Mouse (Mus musculus) lung, adult 18-20 months (tissue): Measurements from ENCODE around the gene Actl6b.

Source experiments
- DNase-seq, 2 experiments: peaks; one replicate each; pipeline ENCODE4 v3.0.0; 2022; ENCODE audit warnings: mixed read lengths in 2 of 2

The Actl6b gene

GRCm38 (mm10) chr5:137529221-137529995 is 23.9 kb upstream of the Actl6b start:
- DNase-seq = no peak

GRCm38 (mm10) chr5:137530075-137530474 is 23.2 kb upstream of the Actl6b start:
- no peak for DNase-seq

DNA sequence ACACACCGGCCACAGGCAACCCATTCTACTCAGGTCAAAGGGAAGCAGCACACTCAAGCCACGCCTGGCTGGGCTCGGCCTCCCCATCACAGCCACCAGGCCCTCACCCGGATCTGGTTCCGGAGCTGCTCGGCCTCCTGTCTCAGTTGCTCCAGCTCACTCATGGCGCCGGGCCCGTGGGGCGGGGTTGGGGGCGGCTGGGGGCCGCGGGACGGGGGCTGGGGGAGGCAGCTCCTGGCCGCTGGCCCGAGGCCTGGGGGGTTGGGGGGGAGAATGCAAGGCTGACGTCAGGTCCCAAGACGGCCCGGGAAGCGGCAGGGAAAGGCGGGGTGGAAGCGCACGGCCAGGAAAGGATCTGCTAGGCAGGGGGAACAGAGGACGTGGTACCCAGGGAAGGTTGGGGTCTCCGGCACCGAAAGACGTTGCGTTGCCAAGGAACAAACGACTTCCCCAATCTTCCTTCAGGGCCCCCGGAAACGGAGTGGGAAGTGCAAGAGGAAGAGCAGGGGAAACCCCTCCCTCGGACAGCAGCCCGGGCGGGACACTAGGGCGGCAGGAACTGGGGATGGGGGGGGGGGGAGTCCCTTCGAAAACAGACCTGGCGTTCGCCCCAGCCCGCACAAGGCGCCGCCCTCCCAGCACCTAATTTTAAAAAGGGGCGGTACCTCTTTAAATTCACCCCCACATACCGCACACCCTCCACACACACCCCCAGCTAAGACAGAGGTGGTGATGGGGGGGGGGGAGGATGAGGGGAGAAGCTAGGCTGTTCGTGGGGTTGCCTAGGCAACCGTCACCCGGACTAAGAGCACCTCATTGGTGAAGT is 22.5 kb upstream of the Actl6b start:
- peak; percentile 74 to 76 for DNase-seq

GRCm38 (mm10) chr5:137531414-137532130 is 21.7 kb upstream of the Actl6b start:
- DNase-seq = peak; percentile 62 to 63

DNA sequence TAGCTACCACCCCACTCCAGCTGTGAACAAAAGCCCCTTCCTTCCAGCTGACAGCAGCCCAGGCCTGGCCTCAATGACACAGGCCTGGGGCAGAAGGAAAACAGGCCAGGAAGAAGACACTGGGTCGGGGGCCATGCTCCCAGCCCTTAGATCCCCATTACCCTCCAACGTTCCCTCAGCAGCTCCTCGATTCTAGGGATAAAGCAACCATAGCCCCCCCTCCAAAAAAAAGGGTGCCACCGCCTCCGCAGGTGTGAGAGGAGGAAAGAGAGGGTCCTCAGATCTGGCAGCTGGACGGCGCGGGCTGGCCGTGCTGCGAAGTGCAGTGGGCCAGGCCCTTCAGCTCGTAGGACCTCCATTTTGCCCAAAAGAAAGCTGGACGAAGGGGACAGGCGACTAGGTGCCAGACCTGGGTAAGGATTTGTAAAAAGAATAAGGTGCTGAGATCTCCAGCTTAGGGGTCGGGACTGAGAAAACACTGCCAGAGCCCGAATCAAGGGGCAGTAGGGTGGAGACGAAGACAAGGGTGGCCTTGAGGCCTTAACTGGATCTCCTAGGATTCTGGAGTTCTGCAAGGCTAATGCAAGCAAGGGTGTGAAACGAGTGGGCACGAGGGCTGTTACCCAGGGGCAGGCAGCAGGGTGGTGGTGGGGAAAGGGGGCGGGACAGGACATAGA is 21.0 kb upstream of the Actl6b start:
- no peak for DNase-seq

DNA sequence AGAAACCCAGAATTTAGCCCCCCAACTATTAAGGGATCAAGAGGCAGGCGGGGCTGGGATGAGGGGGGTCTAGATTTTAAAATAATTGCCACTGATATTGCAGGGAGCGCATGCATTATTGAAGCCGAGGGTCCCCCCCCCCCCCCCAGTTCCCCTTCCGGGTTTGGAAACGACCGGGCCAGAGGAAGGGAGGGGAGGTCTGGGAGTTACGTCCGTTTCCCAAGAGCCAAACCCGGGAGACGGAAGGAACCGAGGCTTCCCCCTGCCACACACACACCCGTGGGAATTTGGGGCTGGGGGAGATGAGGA is 20.6 kb upstream of the Actl6b start:
- no peak for DNase-seq

GRCm38 (mm10) chr5:137533117-137533827 is 20.0 kb upstream of the Actl6b start, which contains the start of the genes Epo and Gnb2:
Epo (minus strand) TSS chr5:137533242.
Gnb2 (minus strand) TSS chr5:137533510.
- DNase-seq = peak; percentile 98 to 100

DNA sequence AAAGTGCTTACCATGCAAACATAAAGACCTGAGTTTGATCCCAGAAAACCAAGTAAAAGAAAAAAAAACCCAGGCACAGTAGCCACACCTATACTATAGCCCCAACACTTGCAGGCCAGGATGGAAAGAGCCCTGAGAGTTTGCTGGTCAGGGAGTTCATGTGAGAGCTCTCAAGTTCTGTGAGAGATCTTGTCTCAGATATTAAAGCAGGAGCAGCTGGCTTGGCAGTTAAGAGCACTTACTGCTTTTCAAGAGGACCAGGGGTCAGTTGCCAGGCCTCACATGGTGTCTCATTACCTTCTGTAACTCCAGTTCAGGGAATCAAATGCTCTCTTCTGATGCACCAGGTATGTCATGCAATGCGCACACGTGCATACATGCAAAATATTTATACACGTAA is 18.6 kb upstream of the Actl6b start:
- DNase-seq = peak; percentile 62 to 67

DNA sequence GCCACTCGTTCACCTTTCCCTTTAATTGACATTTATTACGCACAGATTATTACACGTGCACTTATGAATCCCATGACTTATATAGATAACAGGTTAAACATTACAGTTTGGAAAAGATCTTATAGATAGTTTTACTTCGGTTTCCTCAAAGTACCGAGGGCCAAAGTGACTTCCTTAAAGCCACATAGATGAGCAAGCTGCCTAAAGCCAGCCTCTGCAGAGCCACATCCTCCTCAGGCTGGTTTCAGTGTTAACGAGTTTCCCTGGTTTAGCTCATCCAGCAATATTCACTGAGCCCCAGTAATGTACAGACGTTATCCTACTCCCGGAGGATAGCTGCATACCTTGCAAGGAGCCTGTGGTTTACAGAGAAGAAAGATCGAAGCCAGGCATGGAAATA is 18.0 kb upstream of the Actl6b start:
- no peak for DNase-seq

DNA sequence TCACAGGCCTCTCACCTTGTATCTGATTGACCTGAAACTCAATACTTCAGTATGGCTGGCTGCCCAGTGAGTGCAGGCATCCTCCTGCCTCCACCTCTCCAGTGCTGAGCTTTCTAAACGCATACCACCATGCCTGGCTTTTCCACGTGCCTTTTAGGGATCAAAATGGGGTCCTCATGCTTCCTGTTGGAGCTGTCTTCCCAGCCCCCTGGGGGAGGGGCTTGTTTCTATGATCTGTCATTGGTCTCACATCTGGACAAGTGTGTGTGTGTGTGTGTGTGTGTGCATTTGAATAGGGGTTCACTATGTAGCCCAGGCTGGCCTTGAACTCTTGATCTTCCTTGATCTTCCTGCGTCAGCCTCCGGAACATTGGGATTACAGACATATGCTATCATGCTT is 15.9 kb upstream of the Actl6b start:
- DNase-seq = no peak

DNA sequence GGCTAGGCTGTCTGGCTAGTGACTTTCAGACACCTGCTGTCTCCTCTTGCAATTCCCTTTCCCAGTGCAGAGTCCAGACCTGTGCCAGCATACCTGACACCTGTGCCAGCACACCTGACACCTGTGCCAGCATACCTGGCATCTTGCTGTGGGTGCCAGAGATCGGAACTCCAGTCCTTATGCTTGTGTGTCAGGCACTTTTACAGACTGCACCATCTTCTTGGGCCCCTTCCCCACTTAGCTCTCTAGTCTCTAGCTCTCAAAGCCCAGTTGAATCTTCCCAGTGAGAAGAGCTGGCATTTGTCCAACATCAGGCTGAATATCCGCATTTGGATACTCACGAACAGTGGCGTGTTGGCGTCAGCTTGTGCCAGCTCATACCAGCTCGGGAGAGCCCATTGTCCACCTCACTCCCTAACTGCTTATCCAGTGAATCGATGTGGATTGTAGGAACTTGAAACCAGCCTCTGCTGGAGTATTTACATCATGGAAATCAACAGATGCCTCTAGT is 14.0 kb upstream of the Actl6b start:
- DNase-seq = no peak

DNA sequence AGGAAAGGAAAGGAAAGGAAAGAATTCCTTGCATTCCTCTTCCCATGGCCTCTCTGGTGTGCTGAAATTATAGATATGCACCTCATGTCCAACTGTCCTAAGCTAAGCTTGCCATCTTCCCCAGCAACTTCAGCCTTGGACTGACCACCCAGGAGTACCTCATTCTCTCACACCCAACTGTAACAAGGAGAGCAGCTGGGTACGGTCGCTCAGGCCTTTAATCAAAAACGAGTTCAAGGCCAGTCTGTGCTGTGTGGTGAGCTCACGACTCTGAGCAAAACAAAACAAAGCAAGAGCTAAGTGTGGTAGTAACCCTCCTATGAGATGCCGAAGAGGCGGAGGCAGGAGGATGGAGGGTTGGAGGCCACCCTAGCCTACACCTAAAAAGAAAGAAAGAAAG is 12.3 kb upstream of the Actl6b start:
- no peak for DNase-seq

DNA sequence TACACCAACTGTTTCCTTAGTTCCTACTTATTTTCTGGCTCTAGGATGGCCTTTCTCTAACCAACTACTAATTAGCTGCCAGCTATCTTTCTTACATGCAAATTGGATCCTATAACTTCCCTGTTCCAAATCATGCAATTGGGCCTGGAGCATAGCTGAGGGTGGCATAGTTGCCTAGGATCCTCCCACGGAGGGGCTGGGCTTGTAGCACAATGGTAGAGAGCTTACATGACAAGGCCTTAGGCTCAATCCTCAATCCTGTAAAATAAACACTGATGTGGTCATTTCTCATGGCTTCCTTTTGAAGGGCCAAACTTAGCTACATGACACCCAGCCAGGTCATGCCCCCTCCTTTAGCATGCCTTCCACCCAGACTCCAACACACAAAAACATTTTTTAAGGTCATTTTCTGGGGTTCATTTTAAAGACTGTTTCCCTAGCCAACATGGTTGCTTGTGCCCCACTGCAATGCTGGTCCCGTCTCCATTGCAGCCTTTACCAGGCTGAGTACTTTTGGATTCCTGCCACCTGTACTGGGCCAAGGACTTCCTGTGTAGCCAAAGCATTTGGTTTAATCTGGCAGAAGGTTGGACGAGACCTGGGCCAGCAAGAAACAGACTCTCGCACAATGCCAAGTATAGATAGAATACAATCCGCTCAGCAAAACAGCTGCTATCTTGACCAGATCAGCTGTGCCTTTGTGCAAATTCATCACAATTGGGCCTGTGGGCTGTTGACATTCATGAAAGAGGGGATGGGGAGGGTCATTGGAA is 11.4 kb upstream of the Actl6b start:
- DNase-seq = peak in 1 of 2 experiments; percentile 21

DNA sequence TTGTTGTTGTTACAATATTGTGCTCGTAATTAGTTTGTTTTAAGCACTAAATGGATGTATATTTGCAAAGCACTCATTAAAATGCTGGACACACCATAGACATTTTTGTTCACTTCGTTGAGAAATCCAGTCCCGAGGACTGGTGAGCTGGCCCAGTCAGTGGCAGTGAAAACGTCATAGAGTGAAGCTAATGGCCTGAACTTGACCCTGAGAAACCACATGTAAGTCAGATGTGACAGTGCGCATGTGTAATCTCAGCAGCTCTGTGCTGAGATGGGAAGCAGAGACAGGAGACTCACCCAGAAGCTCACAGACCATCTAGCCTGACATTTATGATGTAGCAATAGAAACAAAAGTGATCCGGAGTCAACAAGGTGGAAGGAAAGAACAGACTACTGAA is 8.4 kb upstream of the Actl6b start:
- DNase-seq = no peak

- no peak for DNase-seq
These were observed 7.7 kb upstream of the Actl6b start for GRCm38 (mm10) chr5:137545596-137545995.

DNA sequence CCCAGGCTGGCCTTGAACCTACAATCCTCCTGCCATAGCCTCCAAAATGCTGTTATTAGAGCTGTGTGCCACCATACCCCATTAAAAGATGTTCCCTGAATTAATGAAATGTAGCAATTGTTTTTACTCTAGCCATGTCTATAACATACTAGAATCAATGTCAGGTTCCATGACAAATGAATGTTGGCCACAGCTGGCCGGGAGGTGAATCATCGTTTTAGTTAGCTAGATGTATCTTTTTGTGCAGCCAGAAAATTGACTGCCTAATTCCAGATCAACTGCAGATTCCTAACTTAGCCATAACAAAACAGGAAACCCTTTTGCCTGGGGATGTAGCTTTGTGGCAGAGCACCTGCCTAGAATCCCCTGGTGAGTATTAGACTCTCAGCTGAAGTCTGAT is 3.5 kb upstream of the Actl6b start:
- DNase-seq = no peak

DNA sequence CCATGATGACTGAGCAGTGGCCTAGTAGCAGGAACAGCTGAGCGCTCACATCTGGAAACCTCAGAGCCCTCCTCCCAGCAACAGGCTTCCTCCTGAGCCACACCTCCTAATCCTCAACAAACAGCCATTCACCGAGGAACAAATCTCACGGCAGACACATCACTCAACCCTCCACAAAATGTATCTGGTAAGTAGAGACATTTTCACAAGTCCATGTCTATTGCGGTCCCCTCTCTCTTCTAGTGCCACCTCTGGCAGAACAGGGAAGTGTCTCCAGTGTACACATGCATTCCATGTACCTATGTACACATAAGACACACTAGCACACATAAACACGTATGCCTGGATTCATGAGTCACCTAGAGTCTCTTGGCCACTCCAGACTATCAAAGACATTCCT is 2.2 kb upstream of the Actl6b start:
- no peak for DNase-seq

GRCm38 (mm10) chr5:137553000-137553399 is 317 bp upstream of the Actl6b start:
- DNase-seq = no peak

DNA sequence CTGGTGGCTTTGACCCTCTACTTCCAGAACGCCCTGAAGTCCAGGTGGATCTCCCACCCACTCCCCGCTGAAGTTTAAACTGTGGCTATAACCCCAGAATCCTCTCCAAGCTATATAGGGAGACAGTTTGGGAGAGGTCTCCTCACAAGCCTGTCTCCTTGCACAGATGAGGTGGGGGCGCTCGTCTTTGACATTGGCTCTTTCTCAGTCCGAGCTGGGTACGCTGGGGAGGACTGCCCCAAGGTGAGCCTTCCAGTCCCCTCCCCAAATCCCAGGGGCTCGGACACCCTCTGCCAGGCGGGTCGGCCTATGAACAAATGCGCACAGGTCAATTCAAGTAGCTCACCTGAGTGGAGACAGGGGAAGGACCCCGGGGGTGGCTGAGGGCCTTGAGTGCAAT is 581 bp downstream of the Actl6b start:
- DNase-seq = no peak

DNA sequence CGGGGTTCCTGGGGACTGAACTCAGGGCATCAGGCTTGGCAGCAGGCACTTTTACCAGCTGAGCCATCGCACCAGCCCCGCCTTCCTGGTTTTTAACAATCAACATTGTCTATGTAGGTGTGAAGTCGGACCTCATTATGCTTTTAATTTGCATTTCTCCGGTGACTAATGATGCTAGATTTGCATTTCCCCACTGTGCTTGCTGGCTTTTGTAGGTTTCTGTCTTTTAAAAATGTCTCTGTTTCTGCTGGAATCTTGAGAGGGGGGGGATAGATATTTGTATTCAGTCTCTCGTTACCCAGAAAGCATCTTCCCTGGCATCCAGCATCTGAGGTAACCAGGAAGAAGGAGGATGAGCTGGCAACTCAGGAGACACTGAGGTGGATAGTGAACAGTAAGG is 8.2 kb downstream of the Actl6b start:
- DNase-seq = no peak

DNA sequence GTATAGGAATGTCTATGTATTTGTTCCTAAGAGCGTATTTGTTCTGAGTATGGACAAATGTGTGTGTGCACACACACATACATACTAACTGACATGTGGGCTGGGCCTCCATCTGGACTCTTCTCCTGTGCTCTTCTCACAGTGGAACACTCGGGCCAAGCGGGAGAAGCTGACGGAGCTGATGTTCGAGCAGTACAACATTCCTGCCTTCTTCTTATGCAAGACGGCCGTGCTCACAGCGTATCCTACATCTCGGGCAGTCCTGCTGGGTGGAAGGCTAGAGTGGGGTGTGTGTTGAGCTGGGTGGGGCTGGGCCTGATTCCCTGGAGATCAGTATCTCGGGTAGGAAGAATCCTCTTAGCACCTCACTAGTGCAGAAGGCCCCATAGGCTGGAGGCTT is 9.6 kb downstream of the Actl6b start:
- DNase-seq = no peak
